Mouse (Mus musculus) ES-Bruce4 (cell line): Measurements from ENCODE around the gene Spock1. TPM values are rescaled to one million over a fixed set of nuclear protein-coding genes. Genes with fewer than 3 reads are reported as not detected.

Experiments used
- H3K27ac ChIP-seq: 2 replicates; pipeline ENCODE4 v1.5.1; 2012; ENCODE audit warnings: low read length, inconsistent platforms; ENCODE audit not compliant: insufficient read depth
- H3K27me3 ChIP-seq: 2 replicates; pipeline ENCODE4 v1.6.1; 2012; ENCODE audit warnings: mild to moderate bottlenecking, low read length, inconsistent platforms; ENCODE audit not compliant: control insufficient read depth, poor library complexity, insufficient read depth, severe bottlenecking
- H3K36me3 ChIP-seq: 2 replicates; pipeline ENCODE4 v1.6.1; 2012; ENCODE audit warnings: inconsistent platforms, mild to moderate bottlenecking, low read length, moderate library complexity; ENCODE audit not compliant: control insufficient read depth, poor library complexity, insufficient read depth, severe bottlenecking
- H3K4me1 ChIP-seq: one replicate; pipeline ENCODE4 v1.8.1; 2011; ENCODE audit warnings: low read length; ENCODE audit not compliant: control insufficient read depth, insufficient read depth
- H3K4me3 ChIP-seq: 2 replicates; pipeline ENCODE4 v1.5.1; 2011; ENCODE audit warnings: low read depth, mild to moderate bottlenecking, low read length
- H3K9ac ChIP-seq: 2 replicates; pipeline ENCODE4 v1.6.1; 2012; ENCODE audit warnings: low read depth, mild to moderate bottlenecking, inconsistent platforms; ENCODE audit not compliant: poor library complexity, severe bottlenecking
- H3K9me3 ChIP-seq: replicated peaks from 2 replicates; pipeline ENCODE4 v1.6.1; 2012; ENCODE audit warnings: mild to moderate bottlenecking, low read length, inconsistent platforms; ENCODE audit not compliant: control insufficient read depth, poor library complexity, insufficient read depth, severe bottlenecking
- CTCF ChIP-seq: IDR thresholded peaks from one replicate; pipeline ENCODE4 v1.8.1; 2011; ENCODE audit warnings: low read depth, low read length
- EP300 ChIP-seq: IDR thresholded peaks from 2 replicates; pipeline ENCODE4 v1.6.1; 2011; ENCODE audit warnings: low read depth, low read length; ENCODE audit not compliant: insufficient read depth
- POLR2A ChIP-seq: IDR thresholded peaks from one replicate; pipeline ENCODE4 v1.8.1; 2011; ENCODE audit warnings: low read length; ENCODE audit not compliant: insufficient read depth
- polyA plus RNA-seq: library from polyadenylated mRNA; stranded (reverse); fragments of >200 nt; gene quantifications from 2 replicates; pipeline ENCODE4 v1.2.4, GENCODE M21; 2011; ENCODE audit warnings: low read depth; ENCODE audit not compliant: missing spikeins, insufficient read depth, insufficient read length

The Spock1 gene
- polyA plus RNA-seq, 1 experiment: 0.61 TPM

DNA sequence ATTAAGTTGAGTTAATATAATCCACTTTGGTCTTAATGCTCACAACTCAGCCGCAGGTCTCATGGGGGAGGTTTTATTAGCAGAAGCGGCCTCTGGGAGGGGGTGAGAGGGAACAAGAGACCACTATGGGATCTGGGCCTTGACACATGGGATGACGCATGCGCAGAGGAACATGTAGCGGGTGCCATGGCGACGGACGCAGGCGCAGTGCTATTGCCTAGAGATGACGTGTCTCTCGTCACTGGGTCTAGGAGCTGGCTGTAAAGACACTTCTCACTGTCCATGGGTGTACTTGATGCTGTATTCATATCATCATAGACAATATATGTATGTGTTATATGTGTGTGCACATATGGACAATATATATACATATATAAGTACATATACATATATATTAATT lies 29.3 kb downstream of the Spock1 start:
- TF ChIP-seq CTCF: no peak
- H3K27me3 ChIP-seq: no peaks in the 10 kb centered on the region
- H3K4me1 ChIP-seq: no peaks in the 10 kb centered on the region
- no peak overlapping the region for H3K27ac ChIP-seq
- H3K9me3 ChIP-seq: no peaks in the 10 kb centered on the region
- H3K36me3 ChIP-seq: no peaks in the 10 kb centered on the region
- no peak overlapping the region for H3K4me3 ChIP-seq
- no peak overlapping the region for H3K9ac ChIP-seq

DNA sequence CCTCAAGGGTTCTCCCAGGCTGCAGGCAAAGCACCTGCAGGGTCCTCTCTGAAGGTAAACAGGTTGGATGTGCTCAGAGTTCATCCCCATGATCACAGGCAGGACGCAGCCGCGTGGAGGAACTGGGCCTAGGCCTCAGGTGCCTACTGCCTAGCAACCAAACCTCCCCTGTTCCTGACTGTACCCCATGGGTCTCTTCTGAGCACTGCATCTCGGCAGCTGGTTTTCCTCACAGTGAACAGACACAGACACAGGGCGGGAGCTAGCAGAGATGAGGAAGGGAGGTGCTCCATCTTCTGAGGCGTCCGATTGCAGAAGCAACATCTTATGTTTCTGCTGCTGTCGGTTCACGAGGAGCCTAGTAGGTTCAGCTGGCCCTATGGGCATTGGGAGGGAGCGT lies 30.4 kb downstream of the Spock1 start:
- Histone ChIP-seq H3K27me3 (no peaks in the 10 kb centered on the region), H3K4me3 (no peak overlapping the region), H3K9ac (no peak overlapping the region), H3K4me1 (no peaks in the 10 kb centered on the region), H3K9me3 (no peaks in the 10 kb centered on the region), H3K27ac (no peak overlapping the region), H3K36me3 (no peaks in the 10 kb centered on the region)
- no peak for TF ChIP-seq CTCF
- no peak for TF ChIP-seq POLR2A
- TF ChIP-seq EP300: no peak

GRCm38 (mm10) chr13:57876966-57877365 lies 31.2 kb downstream of the Spock1 start:
- no peaks in the 10 kb centered on the region for H3K9me3 ChIP-seq
- no peaks in the 10 kb centered on the region for H3K27me3 ChIP-seq
- TF ChIP-seq POLR2A (no peak), EP300 (no peak), CTCF (no peak)
- H3K4me3 ChIP-seq: no peak overlapping the region
- H3K27ac ChIP-seq: no peak overlapping the region
- H3K4me1 ChIP-seq: no peaks in the 10 kb centered on the region
- no peaks in the 10 kb centered on the region for H3K36me3 ChIP-seq
- no peak overlapping the region for H3K9ac ChIP-seq

DNA sequence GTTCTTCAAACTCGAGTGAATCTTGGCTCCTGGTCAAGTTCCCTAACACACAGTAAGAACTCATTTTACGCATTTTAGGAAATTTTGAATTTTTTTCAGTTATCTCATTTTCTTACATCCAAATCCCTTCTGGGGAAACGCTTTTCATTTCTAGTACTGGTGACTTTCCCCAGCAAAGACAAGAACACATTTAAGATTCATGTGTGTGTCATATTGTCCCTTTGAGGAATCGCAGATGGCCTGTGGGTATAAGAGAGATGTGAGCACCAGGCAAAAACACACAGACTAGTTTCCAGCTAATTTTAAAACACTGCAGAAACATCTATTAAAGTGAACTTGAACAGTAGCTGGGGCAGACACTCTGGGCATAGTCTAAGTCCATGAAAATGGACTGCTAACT lies 38.1 kb downstream of the Spock1 start:
- no peaks in the 10 kb centered on the region for H3K27me3 ChIP-seq
- H3K9ac ChIP-seq: no peak overlapping the region
- TF ChIP-seq EP300: no peak
- no peak for TF ChIP-seq POLR2A
- TF ChIP-seq CTCF: no peak
- H3K4me1 ChIP-seq: no peaks in the 10 kb centered on the region
- no peaks in the 10 kb centered on the region for H3K36me3 ChIP-seq
- no peak overlapping the region for H3K4me3 ChIP-seq
- H3K9me3 ChIP-seq: no peaks in the 10 kb centered on the region
- H3K27ac ChIP-seq: no peak overlapping the region

DNA sequence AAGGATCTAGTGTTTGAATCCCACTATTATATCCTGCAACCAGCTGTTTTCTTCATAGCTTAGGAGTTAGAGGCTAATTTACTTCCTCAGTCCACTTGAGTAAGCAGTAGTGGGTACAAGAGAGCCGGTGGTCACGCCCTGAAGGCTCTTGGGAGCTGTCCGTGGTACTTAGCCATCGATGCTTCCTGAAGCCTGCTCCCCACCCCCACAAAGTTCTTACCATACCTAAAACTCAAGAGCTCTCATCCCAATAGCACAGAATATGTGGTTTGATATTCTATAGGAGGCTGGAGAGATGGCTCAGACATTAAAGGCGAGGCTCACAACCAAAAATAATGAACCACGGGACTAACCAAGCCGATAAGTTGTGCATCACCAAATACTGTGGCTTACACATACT lies 40.5 kb downstream of the Spock1 start:
- no peaks in the 10 kb centered on the region for H3K4me1 ChIP-seq
- no peak overlapping the region for H3K9ac ChIP-seq
- H3K27ac ChIP-seq: no peak overlapping the region
- H3K27me3 ChIP-seq: no peaks in the 10 kb centered on the region
- no peak overlapping the region for H3K4me3 ChIP-seq
- TF ChIP-seq EP300: no peak
- TF ChIP-seq CTCF: no peak
- TF ChIP-seq POLR2A: no peak
- no peaks in the 10 kb centered on the region for H3K9me3 ChIP-seq
- H3K36me3 ChIP-seq: no peaks in the 10 kb centered on the region

- H3K4me1 ChIP-seq: no peaks in the 10 kb centered on the region
- no peak overlapping the region for H3K4me3 ChIP-seq
- H3K36me3 ChIP-seq: no peaks in the 10 kb centered on the region
- no peak overlapping the region for H3K27ac ChIP-seq
- no peaks in the 10 kb centered on the region for H3K9me3 ChIP-seq
- no peak overlapping the region for H3K9ac ChIP-seq
- H3K27me3 ChIP-seq: no peaks in the 10 kb centered on the region
- TF ChIP-seq EP300: no peak
- no peak for TF ChIP-seq POLR2A
- no peak for TF ChIP-seq CTCF
Observed at GRCm38 (mm10) chr13:57865029-57865428, 43.1 kb downstream of the Spock1 start.
